Mouse (Mus musculus): ENCODE data around the gene Vmn1r1. TPM values are rescaled to one million over a fixed set of nuclear protein-coding genes. Genes with fewer than 3 reads are reported as not detected.
A peak's percentile ranks its signal among the peaks of the same experiment; 100 is the strongest.

Gene Vmn1r1
- polyA plus RNA-seq, 1 experiment from 2014 or later: not detected

DNA sequence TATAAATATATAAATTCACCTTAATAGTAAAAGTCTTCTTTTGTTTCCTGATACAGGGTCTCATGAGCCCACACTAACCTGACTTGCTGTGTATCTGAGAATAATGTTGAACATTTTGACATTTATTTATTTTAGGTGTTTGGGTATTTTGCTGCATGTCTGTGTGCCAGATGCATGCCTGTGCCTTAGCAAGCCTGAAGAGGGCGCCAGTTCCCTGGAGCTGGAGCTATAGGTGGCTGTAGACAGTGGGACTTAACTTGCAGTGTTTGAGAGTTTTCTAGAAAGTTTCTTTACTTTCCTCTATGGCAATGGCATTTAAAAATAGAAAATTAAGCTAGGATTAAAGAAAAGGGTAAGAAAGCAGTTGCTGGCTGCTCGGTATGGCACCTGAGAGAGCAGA, 33.5 kb downstream of the Vmn1r1 start:
- Histone ChIP-seq H3K27ac (no peak overlapping the region), H3K36me3 (peaks cover 30% of the 10 kb centered on the region), H3K4me1 (peaks cover 11% of the 10 kb centered on the region), H3K4me3 (no peak overlapping the region), H3K9me3 (no peaks in the 10 kb centered on the region), H3K9ac (no peak overlapping the region), H3K27me3 (no peaks in the 10 kb centered on the region), H3K4me2 (no peak overlapping the region)
- no peak for ATAC-seq (ENCODE audit: insufficient number of reproducible peaks, insufficient read depth, low FRiP score, low TSS enrichment, low read depth)
- WGBS: 54% methylated on average over 2 of the region's 2 CpGs

DNA sequence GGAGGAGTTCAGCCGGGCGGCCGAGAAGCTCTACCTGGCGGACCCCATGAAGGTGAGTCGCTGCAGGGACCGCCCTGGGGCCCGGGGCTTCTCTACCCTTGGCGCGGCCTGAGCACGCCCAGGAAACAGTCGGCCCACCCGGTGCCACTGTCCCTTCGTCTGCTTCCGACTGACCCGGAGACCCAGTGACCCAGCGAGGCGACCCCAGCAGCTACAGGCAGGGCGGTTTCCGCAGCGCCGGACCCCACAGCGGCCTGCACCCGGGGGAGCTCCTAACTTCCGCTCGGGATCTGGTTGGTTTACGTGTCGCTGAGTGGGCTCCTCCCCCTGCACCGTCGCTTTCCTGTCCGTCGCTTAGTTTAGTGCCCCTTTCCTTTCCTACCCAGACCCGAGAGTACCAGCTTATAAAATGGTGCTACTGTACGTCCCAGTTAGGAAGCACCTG, 39.3 kb downstream of the Vmn1r1 start:
- H3K9ac ChIP-seq: peak overlapping the region; percentile 83
- peak overlapping the region; percentile 82 for H3K4me3 ChIP-seq
- peaks cover 19% of the 10 kb centered on the region for H3K4me1 ChIP-seq
- peak; percentile 86 for ATAC-seq (ENCODE audit: insufficient number of reproducible peaks, insufficient read depth, low FRiP score, low TSS enrichment, low read depth)
- no peaks in the 10 kb centered on the region for H3K9me3 ChIP-seq
- peaks cover 10% of the 10 kb centered on the region for H3K36me3 ChIP-seq
- under 1% methylated on average over 32 of the region's 33 CpGs for WGBS
- peak overlapping the region; percentile 85 for H3K27ac ChIP-seq
- H3K27me3 ChIP-seq: no peaks in the 10 kb centered on the region
- H3K4me2 ChIP-seq: peak overlapping the region; percentile 77

- WGBS: under 1% methylated on average over 37 of the region's 37 CpGs
- Histone ChIP-seq H3K27me3 (no peaks in the 10 kb centered on the region), H3K4me2 (peak within 1 kb of the TSS; percentile 77), H3K9ac (peak within 1 kb of the TSS; percentile 83), H3K4me3 (peak within 1 kb of the TSS; percentile 82), H3K9me3 (no peaks in the 10 kb centered on the region), H3K4me1 (peaks cover 19% of the 10 kb centered on the region), H3K27ac (peak within 1 kb of the TSS; percentile 85), H3K36me3 (peaks cover 5% of the 10 kb centered on the region)
- peak; percentile 97 for ATAC-seq (ENCODE audit: insufficient number of reproducible peaks, insufficient read depth, low FRiP score, low TSS enrichment, low read depth)
These were observed 39.8 kb downstream of the Vmn1r1 start, which contains the start of gene Srp9 for GRCm38 (mm10) chr1:182124506-182124905. Gene Srp9 (plus strand): TSS chr1:182124737.

GRCm38 (mm10) chr1:182122413-182122812, 41.9 kb downstream of the Vmn1r1 start:
- no peak overlapping the region for H3K9ac ChIP-seq
- peaks cover 19% of the 10 kb centered on the region for H3K4me1 ChIP-seq
- no peak overlapping the region for H3K4me3 ChIP-seq
- WGBS: 83% methylated on average over 4 of the region's 4 CpGs
- H3K9me3 ChIP-seq: no peaks in the 10 kb centered on the region
- H3K27ac ChIP-seq: no peak overlapping the region
- no peak overlapping the region for H3K4me2 ChIP-seq
- no peaks in the 10 kb centered on the region for H3K27me3 ChIP-seq
- H3K36me3 ChIP-seq: no peaks in the 10 kb centered on the region
- ATAC-seq (ENCODE audit: insufficient number of reproducible peaks, insufficient read depth, low FRiP score, low TSS enrichment, low read depth): no peak

DNA sequence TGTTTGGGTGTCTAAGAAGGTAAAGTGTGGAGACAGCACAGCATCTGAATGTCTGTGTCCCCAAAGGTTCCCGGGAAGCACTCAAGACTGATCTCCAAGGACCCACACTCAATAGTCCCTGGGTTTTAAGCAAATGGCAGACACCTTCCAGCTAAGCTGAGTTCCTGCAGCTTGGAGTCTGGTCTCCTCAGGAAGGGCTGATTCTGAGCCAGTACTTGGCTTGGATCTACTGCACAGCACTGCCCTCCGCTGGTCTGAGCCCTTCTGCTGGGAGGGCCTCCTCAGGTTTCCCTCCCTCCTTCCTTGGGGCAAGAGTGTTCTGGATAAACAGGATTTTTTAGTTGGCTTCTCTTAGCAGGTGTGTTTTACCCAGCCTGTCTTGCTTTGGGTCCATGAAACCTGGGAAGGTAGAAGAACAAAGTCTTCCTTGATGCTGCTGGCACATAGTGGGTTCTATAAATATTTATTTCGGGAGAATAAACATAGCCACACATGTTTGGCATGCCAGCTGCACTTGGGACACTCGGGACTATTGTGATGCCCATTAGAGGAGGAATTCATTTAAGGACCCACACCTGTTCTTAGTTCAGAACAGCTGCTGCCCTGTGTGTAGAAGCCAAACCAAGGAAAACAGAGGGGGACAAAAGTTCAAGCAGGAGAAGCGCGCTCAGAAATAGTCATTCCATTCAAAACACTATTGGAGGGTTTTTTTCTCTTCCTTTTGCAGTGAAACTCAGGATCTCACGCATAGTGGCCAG, 48.5 kb downstream of the Vmn1r1 start:
- Histone ChIP-seq H3K36me3 (no peaks in the 10 kb centered on the region), H3K4me2 (peak overlapping the region; percentile 19; the same call in 1 of the 2 replicates), H3K9me3 (no peaks in the 10 kb centered on the region), H3K4me1 (peaks cover 52% of the 10 kb centered on the region), H3K9ac (no peak overlapping the region), H3K27ac (no peak overlapping the region), H3K4me3 (no peak overlapping the region), H3K27me3 (no peaks in the 10 kb centered on the region)
- peak; percentile 75; the same call in 1 of the 2 replicates for ATAC-seq (ENCODE audit: insufficient number of reproducible peaks, insufficient read depth, low FRiP score, low TSS enrichment, low read depth)
- WGBS: 21% methylated on average over 7 of the region's 7 CpGs

DNA sequence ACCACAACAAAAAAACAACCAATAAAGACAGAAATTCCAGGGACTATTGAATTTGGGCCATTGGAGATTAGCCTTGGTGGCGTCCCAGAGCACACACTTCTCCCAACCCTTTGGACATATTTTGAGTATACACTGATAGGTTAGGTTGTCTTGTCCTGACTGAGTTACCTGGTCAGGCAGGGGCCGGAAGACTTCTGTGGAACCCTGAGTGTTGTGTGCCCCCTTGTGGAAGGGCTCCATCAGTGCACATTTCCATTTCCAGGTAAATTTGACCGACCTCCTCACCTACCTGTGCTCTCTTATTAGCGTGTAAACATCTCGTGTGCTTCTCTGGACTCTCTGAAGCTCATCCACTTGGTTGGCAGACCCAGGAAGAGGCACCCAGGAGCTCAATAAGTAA, 49.1 kb downstream of the Vmn1r1 start:
- WGBS: 16% methylated on average over 5 of the region's 5 CpGs
- ATAC-seq (ENCODE audit: insufficient number of reproducible peaks, insufficient read depth, low FRiP score, low TSS enrichment, low read depth): no peak

GRCm38 (mm10) chr1:182113587-182114500, 50.4 kb downstream of the Vmn1r1 start:
- Histone ChIP-seq H3K4me2 (peak overlapping the region; percentile 1), H3K27ac (no peak overlapping the region), H3K4me3 (no peak overlapping the region), H3K9ac (no peak overlapping the region), H3K27me3 (no peaks in the 10 kb centered on the region), H3K9me3 (no peaks in the 10 kb centered on the region), H3K4me1 (peaks cover 62% of the 10 kb centered on the region), H3K36me3 (no peaks in the 10 kb centered on the region)
- WGBS: 12% methylated on average over 19 of the region's 19 CpGs
- no peak for ATAC-seq (ENCODE audit: insufficient number of reproducible peaks, insufficient read depth, low FRiP score, low TSS enrichment, low read depth)

More for the DNA sequence above, 49.1 kb downstream of the Vmn1r1 start:
- no peaks in the 10 kb centered on the region for H3K36me3 ChIP-seq
- no peak overlapping the region for H3K9ac ChIP-seq
- H3K4me2 ChIP-seq: peak overlapping the region; percentile 19; the same call in 1 of the 2 replicates
- H3K27ac ChIP-seq: no peak overlapping the region
- H3K9me3 ChIP-seq: no peaks in the 10 kb centered on the region
- no peak overlapping the region for H3K4me3 ChIP-seq
- H3K27me3 ChIP-seq: no peaks in the 10 kb centered on the region
- H3K4me1 ChIP-seq: peaks cover 59% of the 10 kb centered on the region

- Histone ChIP-seq H3K9me3 (no peaks in the 10 kb centered on the region), H3K4me3 (no peak overlapping the region), H3K27ac (no peak overlapping the region), H3K4me1 (peaks cover 68% of the 10 kb centered on the region), H3K4me2 (no peak overlapping the region), H3K36me3 (no peaks in the 10 kb centered on the region), H3K9ac (no peak overlapping the region), H3K27me3 (no peaks in the 10 kb centered on the region)
- no peak for ATAC-seq (ENCODE audit: insufficient number of reproducible peaks, insufficient read depth, low FRiP score, low TSS enrichment, low read depth)
- WGBS: 73% methylated on average over 11 of the region's 11 CpGs
These were observed 51.2 kb downstream of the Vmn1r1 start for GRCm38 (mm10) chr1:182113131-182113530.

- Histone ChIP-seq H3K27ac (no peak overlapping the region), H3K4me3 (no peak overlapping the region), H3K27me3 (no peaks in the 10 kb centered on the region), H3K4me1 (peaks cover 69% of the 10 kb centered on the region), H3K36me3 (no peaks in the 10 kb centered on the region), H3K9me3 (no peaks in the 10 kb centered on the region), H3K4me2 (no peak overlapping the region), H3K9ac (no peak overlapping the region)
- 90% methylated on average over 15 of the region's 15 CpGs for WGBS
- no peak for ATAC-seq (ENCODE audit: insufficient number of reproducible peaks, insufficient read depth, low FRiP score, low TSS enrichment, low read depth)
These were observed 51.9 kb downstream of the Vmn1r1 start for GRCm38 (mm10) chr1:182112385-182112784.

GRCm38 (mm10) chr1:182111386-182112317, 52.6 kb downstream of the Vmn1r1 start:
- no peaks in the 10 kb centered on the region for H3K36me3 ChIP-seq
- H3K4me3 ChIP-seq: no peak overlapping the region
- no peak for ATAC-seq (ENCODE audit: insufficient number of reproducible peaks, insufficient read depth, low FRiP score, low TSS enrichment, low read depth)
- no peak overlapping the region for H3K4me2 ChIP-seq
- no peak overlapping the region for H3K9ac ChIP-seq
- no peaks in the 10 kb centered on the region for H3K9me3 ChIP-seq
- peaks cover 69% of the 10 kb centered on the region for H3K4me1 ChIP-seq
- H3K27me3 ChIP-seq: no peaks in the 10 kb centered on the region
- peak overlapping the region; percentile 44; the same call in 1 of the 2 replicates for H3K27ac ChIP-seq
- 66% methylated on average over 14 of the region's 14 CpGs for WGBS
